Mouse (Mus musculus) spleen, embryonic (tissue): ENCODE results near the gene Zfp51.
"Not testable (repeated sequence)": the region's sequence is repeated elsewhere in the genome, so short reads cannot be mapped to it uniquely, and the experiment has no call there.

Experiments used
- CTCF ChIA-PET: fragments of 350-600 bp; sonication (Branson Sonifier 250); formaldehyde crosslinking; loops from one replicate; lab custom pipeline; 2022; lab: Charles Lee

Zfp51 gene

DNA sequence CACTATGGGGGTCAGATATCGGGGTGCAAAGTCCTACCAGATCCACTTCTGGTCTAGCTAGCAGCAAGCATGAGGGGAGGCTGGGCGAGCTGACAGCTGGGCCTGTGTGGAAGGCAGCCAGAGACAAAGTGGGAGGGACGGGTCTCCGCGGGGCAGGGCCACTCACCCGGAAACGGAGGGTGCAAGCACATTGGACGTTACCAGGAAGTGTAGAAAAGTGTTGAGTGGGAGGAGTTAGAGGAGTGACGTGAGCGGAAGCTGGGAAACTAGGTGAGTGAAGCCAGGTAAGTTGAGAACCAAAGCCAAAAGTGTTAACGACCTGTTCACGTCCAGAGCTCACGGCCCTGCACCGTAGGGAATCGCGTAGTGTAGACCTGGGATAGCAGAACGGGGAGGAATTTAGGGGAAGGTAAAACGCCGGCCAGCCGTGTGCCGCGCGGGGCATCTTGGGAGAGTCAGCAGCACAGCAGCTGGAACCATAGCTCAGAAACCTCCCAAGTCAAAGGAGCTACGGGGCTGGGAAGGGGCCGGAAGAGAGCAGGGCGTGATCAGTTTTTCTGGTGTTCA is at the start of gene Zfp51:
TSS of gene Zfp51 (plus strand) at position 237 of the 567 bp plus-strand sequence.
- CTCF ChIA-PET = interaction anchor here (1.0 kb wide), 2 partner anchors 34 to 84 kb away, joined by 3 to 11 read pairs; no protein-coding TSS in a partner anchor

DNA sequence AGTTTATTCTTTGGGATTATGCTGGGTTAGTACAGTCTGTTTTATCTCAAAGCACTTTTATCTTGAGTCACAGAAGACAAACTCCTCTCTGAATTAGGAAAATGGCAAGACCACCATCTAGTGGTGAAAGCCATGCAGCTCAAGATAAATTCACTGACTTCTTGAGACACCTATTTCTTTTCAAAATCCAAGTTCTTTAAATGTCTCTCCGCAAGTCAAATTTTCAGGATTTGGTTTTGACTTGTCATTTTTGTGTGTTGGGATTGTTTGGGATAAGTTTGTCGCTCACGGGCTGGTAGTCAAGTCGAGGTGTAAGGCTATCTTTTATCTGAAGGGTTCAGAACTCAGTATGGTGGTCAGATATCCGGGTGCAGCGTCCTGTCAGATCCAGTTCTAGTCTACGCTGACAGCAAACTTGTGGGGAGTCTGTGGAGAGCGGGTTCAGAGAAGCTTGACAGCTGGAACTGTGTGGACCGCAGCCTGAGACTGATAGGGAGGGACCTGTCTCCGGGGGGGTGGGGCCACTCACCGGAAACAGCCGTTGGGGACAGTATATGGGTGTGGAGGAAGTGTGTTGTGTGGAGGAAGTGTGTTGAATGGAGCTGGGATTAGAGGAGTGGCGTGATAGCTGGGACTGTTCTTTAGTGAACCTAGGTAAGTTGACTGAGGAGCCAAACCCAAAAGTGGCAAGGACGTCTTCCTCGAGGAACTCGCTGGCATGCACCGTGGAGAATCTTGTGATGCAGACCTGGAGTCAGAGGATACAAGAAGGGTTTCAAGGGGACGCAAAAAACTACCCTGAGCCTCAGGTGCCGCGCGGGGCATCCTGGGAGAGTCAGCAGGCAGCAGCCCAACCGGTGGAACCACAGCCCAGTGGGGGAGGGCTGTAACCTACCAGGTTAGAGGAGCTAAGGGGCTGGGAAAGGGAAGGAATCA is 27.2 kb upstream of the Zfp51 start, which contains the start of gene Zfp54:
TSS of gene Zfp54 (plus strand) at position 564 of the 936 bp plus-strand sequence.
- CTCF ChIA-PET = interaction anchor here (0.6 to 1.3 kb wide), 2 partner anchors 39 to 155 kb away, joined by 3 read pairs; partner anchors contain the start of gene Zfp677

GRCm38 (mm10) chr17:21438806-21439400 is 11.3 kb upstream of the Zfp51 start:
- CTCF ChIA-PET = interaction anchor here (0.6 kb wide), 1 partner anchor 191 kb away, joined by 8 read pairs; no protein-coding TSS in a partner anchor

DNA sequence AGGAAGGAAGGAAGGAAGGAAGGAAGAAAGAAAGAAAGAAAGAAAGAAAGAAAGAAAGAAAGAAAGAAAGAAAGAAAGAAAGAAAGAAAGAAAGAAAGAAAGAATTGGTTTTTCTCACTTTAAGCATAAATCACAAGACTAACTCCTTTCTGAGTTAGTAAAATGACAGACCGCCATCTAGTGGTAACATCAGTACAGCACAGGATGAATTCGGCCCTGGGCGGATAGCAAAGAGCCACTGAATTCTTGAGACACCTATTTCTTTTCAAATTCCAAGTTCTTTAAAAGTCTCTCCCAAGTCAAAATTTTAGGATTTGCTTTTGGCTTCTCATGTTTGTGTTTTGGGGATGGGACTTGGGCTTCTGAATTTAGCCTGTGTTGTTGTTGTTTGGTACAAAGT is 505 bp upstream of the Zfp51 start:
- CTCF ChIA-PET = interaction anchor here (0.7 to 1.0 kb wide), 3 partner anchors 34 to 176 kb away, joined by 3 to 11 read pairs (median 7); no protein-coding TSS in a partner anchor

GRCm38 (mm10) chr17:21463550-21463949 is 13.4 kb downstream of the Zfp51 start:
- CTCF ChIA-PET = no interaction called here

GRCm38 (mm10) chr17:21472032-21472652 is 22.0 kb downstream of the Zfp51 start:
- CTCF ChIA-PET = no interaction called here

DNA sequence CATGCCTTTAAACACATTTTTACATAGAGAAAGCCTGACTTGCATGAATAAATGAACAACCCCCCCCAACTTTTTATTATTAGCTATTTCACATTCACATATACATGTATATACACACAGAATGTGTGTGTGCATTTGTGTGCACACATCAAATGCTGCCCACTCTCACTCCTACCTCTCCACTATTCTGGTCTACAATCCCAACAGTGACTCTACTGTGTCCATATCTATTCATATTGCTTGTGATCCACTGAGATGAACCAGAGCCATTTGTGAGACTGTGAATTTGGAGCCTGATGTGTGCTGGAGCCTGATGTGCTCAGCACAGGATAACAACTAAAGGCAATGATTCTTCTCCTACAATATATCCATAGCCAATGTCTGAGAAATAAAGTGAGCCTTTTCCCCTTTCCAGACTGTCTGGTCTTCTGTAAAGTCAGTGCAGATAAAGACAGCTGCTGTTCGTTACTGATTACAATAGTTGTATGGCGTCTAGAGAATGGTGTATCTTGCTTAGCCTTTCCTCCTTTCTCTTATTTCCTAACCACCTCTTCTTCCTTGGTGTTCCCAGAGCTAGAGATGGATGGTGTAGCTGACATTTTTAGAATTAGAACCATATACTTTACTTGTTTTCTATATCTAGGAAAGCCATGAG is 22.6 kb downstream of the Zfp51 start:
- CTCF ChIA-PET = no interaction called here

DNA sequence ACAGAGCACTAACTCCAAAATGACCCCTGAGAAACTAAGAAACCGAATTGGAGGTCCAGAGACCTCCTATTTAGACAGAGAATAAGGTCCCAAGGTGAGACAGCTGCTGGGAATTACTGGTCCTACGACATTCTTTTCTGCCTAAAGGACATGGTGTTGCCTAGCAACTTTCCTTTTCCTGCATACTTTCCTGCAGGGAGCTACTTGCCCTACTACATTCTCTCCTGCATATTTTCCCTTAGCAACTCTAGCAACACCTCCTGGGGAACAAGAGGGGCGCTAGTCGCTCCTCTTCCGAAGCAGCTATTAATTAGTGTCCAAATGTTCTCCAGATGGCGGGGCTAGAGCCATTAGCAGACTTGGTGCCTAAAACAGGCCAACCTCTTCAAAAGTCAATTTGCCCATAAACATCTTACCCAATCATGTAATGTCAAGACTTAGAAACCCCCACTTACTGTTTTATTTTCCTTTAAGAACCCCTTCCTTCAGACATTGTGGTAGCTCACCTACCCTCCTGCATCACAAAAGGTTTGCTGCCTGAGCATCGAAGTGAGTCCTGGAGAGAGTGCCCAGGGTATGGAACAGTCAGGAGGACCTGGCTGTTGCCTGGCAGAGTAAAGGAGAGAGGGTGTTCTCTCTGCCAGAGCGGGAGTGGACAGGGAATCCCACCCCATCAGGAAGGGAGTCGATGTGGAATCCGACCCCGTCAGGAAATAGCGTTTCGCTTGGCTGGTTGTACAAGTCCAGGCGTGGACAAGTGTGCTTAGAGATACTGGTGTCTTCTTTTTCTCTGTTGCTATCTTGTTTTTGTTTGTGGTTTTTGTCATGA is 23.4 kb downstream of the Zfp51 start:
- CTCF ChIA-PET = no interaction called here

GRCm38 (mm10) chr17:21474729-21475128 is 24.6 kb downstream of the Zfp51 start:
- CTCF ChIA-PET = not testable (repeated sequence)

- CTCF ChIA-PET = not testable (repeated sequence)
Measured at GRCm38 (mm10) chr17:21475290-21475689, 25.1 kb downstream of the Zfp51 start.

DNA sequence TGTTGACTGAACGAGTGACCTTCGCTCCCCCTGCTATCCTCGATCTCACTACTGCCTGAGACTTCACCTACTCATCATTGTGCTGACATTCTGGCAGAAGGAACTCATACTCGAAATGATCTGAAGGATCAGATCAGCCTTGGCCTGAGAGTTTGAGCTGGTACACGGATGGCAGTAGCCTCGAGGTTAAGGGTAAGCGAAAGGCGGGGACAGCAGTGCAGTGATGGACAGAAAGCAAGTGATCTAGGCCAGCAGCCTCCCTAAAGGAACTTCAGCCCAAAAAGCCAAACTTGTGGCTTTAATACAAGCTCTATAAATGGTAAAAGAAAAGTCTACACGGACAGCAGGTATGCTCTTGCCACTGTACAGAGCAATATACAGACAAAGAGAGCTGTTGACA is 26.2 kb downstream of the Zfp51 start:
- CTCF ChIA-PET = not testable (repeated sequence)

DNA sequence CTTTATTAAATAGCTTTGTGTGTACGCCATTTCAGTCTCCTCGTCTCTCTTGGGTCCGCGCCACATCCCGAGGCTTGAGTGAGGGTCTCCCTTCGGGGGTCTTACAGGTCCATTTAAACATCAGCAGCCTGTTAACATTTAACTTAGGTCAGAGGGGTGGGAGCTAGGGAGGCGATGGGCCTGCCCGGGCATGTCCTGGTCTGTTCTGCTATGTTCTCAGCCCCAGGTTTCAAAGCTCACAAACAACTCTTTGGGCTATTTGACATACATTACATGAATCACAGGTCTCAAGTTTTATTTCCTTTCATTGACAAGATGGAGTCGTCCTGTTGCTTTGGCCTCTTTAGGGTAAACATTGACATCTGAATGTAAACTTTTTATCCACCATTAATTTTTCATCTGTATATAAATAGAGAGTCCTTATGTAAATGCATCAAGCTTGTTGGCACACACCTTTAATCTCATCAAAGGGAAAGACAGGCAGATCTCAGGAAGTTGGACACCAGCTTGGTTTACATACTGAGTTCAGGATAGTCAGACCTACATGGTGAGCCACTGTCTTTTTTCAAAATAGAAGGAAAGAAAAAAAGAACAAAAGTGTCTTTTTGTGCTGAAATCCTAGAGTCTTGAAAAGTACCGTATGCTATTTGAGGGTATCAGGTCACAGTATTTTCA is 28.1 kb downstream of the Zfp51 start:
- CTCF ChIA-PET = interaction anchor here (1.0 kb wide), 1 partner anchor 10 kb away, joined by 3 read pairs; no protein-coding TSS in a partner anchor

GRCm38 (mm10) chr17:21488760-21489499 is 38.8 kb downstream of the Zfp51 start, which contains the start of gene Zfp53:
Gene Zfp53, plus strand, starts transcription at chr17:21488998.
- CTCF ChIA-PET = interaction anchor here (1.1 kb wide), 1 partner anchor 11 kb away, joined by 3 read pairs; no protein-coding TSS in a partner anchor

GRCm38 (mm10) chr17:21489500-21490001 is 39.4 kb downstream of the Zfp51 start:
- CTCF ChIA-PET = no interaction called here

DNA sequence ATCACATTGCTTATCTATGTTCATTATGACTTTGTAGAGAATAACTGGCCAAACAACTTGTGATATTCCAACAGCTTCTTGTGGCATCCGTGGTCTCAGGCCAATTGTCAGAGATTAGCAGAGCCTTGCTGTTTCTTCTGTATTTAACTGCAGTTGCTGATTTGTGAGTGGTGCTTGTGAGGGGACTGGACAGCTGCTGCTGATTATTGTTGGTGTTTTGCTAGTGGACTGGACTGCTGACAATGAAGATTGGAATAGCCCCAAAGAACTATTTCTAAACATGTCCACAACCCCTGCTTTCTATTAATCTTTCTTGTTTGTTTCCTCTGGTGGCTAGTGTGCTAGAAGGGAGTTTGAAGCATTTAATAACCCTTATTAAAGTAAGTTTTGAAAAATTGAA is 51.2 kb downstream of the Zfp51 start:
- CTCF ChIA-PET = no interaction called here

GRCm38 (mm10) chr17:21504524-21504923 is 54.4 kb downstream of the Zfp51 start:
- CTCF ChIA-PET = no interaction called here

- CTCF ChIA-PET = no interaction called here
Measured at GRCm38 (mm10) chr17:21506258-21506657, 56.1 kb downstream of the Zfp51 start.

- CTCF ChIA-PET = no interaction called here
Measured at GRCm38 (mm10) chr17:21509756-21510155, 59.6 kb downstream of the Zfp51 start.
